Mouse (Mus musculus): ENCODE results near the gene Mcm6.
"Not testable (repeated sequence)": the region's sequence is repeated elsewhere in the genome, so short reads cannot be mapped to it uniquely, and the experiment has no call there.

Gene Mcm6

DNA sequence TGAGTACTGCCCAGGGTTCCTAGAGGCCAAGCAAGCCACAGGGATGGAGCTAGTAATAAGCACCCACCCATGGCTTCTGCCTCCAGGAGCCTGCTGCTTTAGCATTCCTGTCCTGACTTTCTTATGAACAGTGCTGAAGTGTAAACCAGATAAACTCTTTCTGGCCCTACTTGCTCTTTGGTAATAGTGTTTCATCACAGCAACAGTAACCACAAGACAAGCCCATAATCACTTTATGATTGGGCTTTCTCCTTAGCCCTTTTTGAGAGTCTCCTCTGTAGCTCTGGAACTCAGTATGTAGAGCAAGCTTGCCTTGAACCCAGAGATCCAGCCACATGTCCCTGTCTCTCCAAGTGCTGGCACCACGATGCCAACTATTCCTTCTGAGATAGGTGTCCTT is 29.2 kb downstream of the Mcm6 start:
- no peak for DNase-seq (ENCODE audit: low spot score)

- DNase-seq (ENCODE audit: low spot score) = no peak
Measured at GRCm38 (mm10) chr1:128328218-128328617, 31.2 kb downstream of the Mcm6 start, which contains the start of gene Lct. Lct (minus strand) TSS chr1:128328318.

- DNase-seq (ENCODE audit: low spot score) = no peak
Measured at GRCm38 (mm10) chr1:128327165-128327564, 32.3 kb downstream of the Mcm6 start.

DNA sequence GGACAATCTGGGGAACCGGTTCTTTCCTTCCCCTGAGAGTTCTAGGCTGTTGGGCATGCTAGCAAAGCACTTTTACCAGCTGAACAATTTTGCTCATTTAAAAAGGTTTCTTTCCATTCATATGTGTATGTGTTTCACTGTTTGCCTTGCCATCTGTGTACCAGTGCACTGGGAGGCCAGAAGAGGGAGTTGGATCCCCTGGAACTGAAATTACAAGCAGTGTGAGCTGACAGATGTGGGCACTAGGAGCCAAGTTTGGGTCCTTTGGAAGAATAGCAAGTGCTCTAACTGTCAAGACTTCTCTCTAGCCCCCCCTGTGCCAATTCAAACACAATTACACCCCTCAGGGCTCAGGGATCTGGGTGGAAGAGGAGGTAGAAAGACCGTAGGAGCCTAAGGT is 34.7 kb downstream of the Mcm6 start:
- no peak for DNase-seq (ENCODE audit: low spot score)

GRCm38 (mm10) chr1:128323026-128323643 is 36.3 kb downstream of the Mcm6 start:
- DNase-seq (ENCODE audit: low spot score) = no peak

DNA sequence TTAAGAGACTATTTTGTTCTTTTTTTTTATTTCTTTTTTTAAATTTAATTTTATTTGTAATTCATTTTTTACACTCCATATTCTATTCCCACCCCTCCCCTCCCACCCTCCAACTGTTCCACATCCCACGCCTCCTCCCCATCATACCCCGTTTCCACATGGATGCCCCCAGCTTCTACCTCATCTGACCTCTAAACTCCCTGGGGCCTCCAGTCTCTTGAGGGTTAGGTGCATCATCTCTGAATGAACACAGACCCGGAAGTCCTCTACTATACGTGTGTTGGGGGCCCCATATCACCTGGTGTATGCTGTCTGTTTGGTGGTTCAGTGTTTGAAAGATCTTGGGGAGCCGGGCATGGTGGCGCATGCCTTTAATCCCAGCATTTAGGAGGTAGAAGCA is 40.2 kb downstream of the Mcm6 start:
- not testable (repeated sequence) for DNase-seq (ENCODE audit: low spot score)

DNA sequence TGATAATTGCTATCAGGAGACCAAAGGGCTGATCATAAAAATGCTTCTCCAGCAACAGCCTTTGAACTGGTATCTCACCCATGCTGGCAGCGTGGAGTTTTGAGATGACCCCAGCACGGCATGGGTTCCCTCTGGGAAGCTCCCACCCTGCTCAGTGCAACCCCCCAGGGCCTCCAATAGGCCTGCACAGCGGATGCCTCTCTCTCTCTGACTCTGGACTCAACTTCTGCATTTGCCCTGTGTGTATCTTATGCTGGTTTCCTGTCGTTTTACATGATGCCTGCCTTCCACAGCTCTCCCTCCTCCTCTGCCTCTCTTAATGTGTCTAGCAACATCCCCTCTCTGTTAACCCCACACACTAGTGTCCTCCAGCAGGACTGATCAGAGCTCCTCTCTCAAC is 44.8 kb downstream of the Mcm6 start:
- no peak for DNase-seq (ENCODE audit: low spot score)

GRCm38 (mm10) chr1:128309043-128309442 is 50.4 kb downstream of the Mcm6 start:
- DNase-seq (ENCODE audit: low spot score) = no peak

DNA sequence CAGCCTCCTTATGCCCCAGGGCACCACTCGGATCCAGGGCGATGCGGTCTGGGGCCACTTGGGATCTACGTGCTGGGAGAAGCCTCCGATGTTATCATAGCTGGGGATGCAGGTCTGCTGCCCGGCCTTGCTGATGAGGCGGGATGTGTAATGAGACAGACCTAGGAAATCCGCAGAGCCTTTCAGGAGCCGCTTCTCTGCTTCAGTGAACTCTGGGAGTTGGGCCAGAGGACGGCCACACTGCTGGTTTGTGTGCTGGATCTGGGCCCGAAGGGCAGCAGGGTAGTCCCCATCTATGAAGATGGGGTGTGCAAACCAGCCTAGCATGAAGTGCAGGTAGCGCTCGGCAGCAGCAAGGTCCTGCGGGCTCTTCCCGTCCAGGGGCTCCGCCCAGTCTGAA is 55.6 kb downstream of the Mcm6 start:
- DNase-seq (ENCODE audit: low spot score) = no peak

DNA sequence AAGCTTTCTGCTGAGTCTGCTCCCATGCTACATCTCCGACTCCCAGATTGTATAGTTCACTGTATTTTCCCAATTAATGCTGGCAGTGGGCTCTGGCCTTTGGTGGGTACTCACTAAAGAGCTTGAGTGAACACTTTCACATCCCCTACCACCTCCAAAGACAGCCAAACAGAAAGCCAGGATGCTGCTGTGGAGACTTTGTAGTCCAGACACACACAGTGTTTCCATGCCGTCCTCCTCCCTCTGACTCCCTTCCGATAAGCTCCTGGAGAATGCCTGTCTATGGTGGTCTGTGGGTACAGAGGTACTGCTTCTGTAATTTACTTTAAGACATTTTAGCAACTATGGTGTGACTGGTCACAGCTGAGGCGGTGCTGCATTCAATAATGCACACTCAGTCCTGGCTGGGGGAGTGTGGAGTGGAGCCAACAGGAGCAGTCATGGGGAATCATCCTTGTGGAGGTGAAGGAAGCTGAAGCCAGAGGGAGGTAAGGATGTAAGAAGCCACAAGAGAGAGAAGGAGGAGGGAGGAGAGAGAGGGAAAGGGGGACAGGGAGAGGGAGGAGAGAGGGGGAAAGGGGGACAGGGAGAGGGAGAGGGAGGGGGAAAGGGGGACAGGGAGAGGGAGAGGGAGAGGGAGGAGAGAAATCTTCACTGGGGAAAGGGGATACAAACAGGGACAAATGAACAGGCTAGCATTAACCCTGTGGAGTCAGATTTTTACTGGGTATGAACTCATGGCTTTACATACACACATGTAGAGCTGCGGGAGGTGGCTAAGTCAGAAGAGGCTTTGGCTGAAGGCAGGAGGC is 63.5 kb downstream of the Mcm6 start:
- DNase-seq (ENCODE audit: low spot score) = no peak

- no peak for DNase-seq (ENCODE audit: low spot score)
Measured at GRCm38 (mm10) chr1:128295296-128295695, 64.2 kb downstream of the Mcm6 start.

GRCm38 (mm10) chr1:128293524-128293923 is 65.9 kb downstream of the Mcm6 start:
- DNase-seq (ENCODE audit: low spot score) = no peak

- no peak for DNase-seq (ENCODE audit: low spot score)
Measured at GRCm38 (mm10) chr1:128290295-128290694, 69.2 kb downstream of the Mcm6 start.

GRCm38 (mm10) chr1:128285136-128285535 is 74.3 kb downstream of the Mcm6 start:
- DNase-seq (ENCODE audit: low spot score) = no peak

GRCm38 (mm10) chr1:128284157-128284690 is 75.2 kb downstream of the Mcm6 start:
- DNase-seq (ENCODE audit: low spot score) = no peak

DNA sequence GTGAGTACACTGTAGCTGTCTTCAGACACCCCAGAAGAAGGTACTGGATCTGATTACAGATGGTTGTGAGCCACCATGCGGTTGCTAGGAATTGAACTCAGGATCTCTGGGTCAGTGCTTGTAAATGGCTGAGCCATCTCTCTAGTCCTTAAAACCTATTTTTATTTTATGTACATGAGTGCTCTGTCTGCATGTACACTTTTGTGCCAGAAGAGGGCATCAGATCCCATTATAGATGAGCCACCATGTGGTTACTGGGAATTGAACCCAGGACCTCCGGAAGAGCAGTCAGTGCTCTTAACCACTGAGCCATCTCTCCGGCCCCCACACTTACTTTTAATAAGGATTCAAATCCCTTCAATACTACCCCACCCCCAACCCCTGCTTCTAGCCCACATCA is 76.5 kb downstream of the Mcm6 start:
- DNase-seq (ENCODE audit: low spot score) = no peak

GRCm38 (mm10) chr1:128281753-128282152 is 77.7 kb downstream of the Mcm6 start:
- no peak for DNase-seq (ENCODE audit: low spot score)

Data from layer of hippocampus, adult 9-10 months (tissue).